Mouse (Mus musculus) mouse embryonic stem cell (cell line): ENCODE results near the gene Cpsf2.

ENCODE experiments used
- in situ Hi-C, 2 experiments: fragments of 300-500 bp; cut with MboI; formaldehyde crosslinking; loops; 1 replicate in 1 of 2; 3 replicates in 1 of 2; pipeline ENCODE4 v1.14.3; 2019 to 2020; ENCODE audit warnings: low sequenced_read_pairs in 2 of 2, low pct_unique_long_range_greater_than_20kb in 1 of 2, mixed read lengths in 1 of 2; ENCODE audit not compliant: unreplicated experiment in 1 of 2

Cpsf2 gene

GRCm38 (mm10) chr12:101978162-101978561 lies 2.4 kb downstream of the Cpsf2 start:
- in situ Hi-C loops: loop anchor here in 1 of 2 experiments (25.0 kb wide), 1 partner anchor 784 kb away; the partner anchor contains the start of genes Gm20604, Gm28051, Gon7 and Ubr7

- in situ Hi-C loops: loop anchor here in 1 of 2 experiments (25.0 kb wide), 1 partner anchor 784 kb away; the partner anchor contains the start of genes Gm20604, Gm28051, Gon7 and Ubr7
These were observed 2.8 kb downstream of the Cpsf2 start for GRCm38 (mm10) chr12:101978588-101978987.

- in situ Hi-C loops: loop anchor here in 1 of 2 experiments (25.0 kb wide), 1 partner anchor 783 kb away; the partner anchor contains the start of genes Gm20604, Gm28051, Gon7 and Ubr7
These were observed 3.5 kb downstream of the Cpsf2 start for GRCm38 (mm10) chr12:101979213-101979750.

DNA sequence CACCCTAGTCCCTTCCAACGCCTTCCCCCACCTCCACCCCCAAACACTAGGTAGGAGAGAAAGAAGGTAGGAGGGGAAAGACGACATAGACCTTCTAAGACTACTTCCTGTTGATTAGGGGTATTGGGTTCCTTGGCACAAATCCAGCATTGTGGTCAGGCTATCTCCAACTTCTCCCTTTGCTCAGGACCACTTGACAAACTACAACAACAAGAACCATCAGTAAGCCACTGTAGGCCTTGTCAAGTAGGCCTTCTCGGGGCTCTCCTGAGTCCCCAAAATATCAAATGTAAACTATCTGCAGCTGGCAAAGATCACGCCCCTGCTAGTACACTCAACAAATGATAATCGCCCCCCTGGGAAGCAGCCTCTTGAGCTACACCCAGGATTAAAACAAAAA lies 4.5 kb downstream of the Cpsf2 start:
- in situ Hi-C loops: loop anchor here in 1 of 2 experiments (25.0 kb wide), 1 partner anchor 782 kb away; the partner anchor contains the start of genes Gm20604, Gm28051, Gon7 and Ubr7

DNA sequence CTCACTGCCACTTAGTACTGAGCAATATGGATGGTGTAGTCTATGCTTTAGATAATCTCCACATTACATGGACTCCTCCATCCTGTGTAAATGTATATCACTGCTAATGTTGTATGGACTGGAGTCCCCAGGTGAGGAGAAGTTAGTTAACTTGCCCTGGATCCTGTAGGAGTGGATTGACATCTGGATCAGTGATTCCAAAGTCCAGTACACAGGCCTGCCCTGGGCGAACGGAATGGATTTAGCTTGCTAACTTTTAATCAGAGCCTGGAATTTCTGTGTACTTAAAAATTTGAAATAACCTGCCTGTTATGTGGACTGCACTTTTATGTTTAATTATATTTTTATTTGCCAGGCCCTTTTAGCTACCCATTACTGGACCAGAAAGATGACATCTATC lies 5.8 kb downstream of the Cpsf2 start:
- in situ Hi-C loops: loop anchor here in 1 of 2 experiments (25.0 kb wide), 1 partner anchor 781 kb away; the partner anchor contains the start of genes Gm20604, Gm28051, Gon7 and Ubr7

- in situ Hi-C loops: loop anchor here in 1 of 2 experiments (25.0 kb wide), 1 partner anchor 779 kb away; the partner anchor contains the start of genes Gm20604, Gm28051, Gon7 and Ubr7
These were observed 7.2 kb downstream of the Cpsf2 start for GRCm38 (mm10) chr12:101982977-101983376.

DNA sequence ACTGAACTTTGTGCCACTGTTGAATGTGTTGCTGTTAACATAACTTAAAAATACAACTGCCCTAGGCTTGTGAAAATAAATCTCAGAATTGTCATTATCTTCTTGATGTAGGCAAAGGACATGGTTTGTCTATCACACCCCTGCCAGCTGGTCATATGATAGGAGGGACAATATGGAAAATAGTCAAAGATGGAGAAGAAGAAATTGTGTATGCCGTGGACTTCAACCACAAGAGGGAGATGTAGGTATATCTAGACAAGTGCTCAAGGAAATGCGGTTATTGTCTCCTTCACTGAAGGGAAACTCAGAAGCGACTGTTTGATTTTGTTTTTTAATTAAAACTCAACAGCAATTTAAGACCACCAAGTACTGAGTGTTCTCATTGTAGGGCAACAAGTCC lies 9.3 kb downstream of the Cpsf2 start:
- in situ Hi-C loops: loop anchor here in 1 of 2 experiments (25.0 kb wide), 1 partner anchor 777 kb away; the partner anchor contains the start of genes Gm20604, Gm28051, Gon7 and Ubr7

DNA sequence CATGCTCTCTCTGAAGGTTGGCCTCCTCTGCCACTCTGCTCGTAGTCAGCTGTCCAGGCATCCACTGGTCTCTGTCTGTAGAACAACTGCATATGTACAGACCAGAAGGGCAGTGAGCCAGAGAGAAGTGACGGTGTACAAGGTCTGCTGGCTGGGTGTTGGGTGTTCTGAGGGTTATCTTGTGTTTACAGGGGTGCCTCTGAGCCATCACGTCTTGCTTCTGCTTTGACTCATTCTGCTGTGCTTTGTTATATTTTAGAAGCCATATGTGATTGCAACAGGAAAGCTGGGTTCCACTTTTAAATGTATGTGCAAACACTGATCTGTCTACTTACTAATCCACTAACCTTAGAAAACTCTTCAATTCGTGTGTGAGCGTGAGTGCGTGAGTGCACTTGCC lies 11.9 kb downstream of the Cpsf2 start:
- in situ Hi-C loops: loop anchor here in 1 of 2 experiments (25.0 kb wide), 1 partner anchor 775 kb away; the partner anchor contains the start of genes Gm20604, Gm28051, Gon7 and Ubr7

- in situ Hi-C loops: loop anchor here in 1 of 2 experiments (25.0 kb wide), 1 partner anchor 767 kb away; the partner anchor contains the start of genes Gm20604, Gm28051, Gon7 and Ubr7
These were observed 19.0 kb downstream of the Cpsf2 start for GRCm38 (mm10) chr12:101994576-101995467.

- in situ Hi-C loops: loop anchor here in 1 of 2 experiments (25.0 kb wide), 1 partner anchor 763 kb away; the partner anchor contains the start of genes Gm20604, Gm28051, Gon7 and Ubr7
These were observed 23.1 kb downstream of the Cpsf2 start for GRCm38 (mm10) chr12:101998929-101999328.

DNA sequence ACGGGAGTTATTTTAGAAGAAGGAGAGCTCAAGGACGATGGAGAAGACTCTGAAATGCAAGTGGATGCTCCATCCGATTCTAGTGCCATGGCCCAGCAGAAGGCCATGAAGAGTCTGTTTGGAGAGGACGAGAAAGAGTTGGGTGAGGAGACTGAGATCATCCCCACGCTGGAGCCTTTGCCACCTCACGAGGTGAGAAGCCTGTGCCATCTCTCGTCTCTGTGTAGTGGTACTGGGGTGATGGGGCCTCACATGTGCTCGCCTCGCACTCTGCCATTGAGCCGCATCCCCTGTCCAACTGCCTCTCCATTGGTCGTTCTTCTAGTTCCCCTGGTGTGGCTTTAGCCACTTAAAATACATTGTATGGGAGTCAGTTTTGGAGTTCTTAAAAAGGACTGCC lies 25.0 kb downstream of the Cpsf2 start:
- in situ Hi-C loops: loop anchor here in 1 of 2 experiments (25.0 kb wide), 1 partner anchor 362 kb away; no protein-coding TSS in a partner anchor

DNA sequence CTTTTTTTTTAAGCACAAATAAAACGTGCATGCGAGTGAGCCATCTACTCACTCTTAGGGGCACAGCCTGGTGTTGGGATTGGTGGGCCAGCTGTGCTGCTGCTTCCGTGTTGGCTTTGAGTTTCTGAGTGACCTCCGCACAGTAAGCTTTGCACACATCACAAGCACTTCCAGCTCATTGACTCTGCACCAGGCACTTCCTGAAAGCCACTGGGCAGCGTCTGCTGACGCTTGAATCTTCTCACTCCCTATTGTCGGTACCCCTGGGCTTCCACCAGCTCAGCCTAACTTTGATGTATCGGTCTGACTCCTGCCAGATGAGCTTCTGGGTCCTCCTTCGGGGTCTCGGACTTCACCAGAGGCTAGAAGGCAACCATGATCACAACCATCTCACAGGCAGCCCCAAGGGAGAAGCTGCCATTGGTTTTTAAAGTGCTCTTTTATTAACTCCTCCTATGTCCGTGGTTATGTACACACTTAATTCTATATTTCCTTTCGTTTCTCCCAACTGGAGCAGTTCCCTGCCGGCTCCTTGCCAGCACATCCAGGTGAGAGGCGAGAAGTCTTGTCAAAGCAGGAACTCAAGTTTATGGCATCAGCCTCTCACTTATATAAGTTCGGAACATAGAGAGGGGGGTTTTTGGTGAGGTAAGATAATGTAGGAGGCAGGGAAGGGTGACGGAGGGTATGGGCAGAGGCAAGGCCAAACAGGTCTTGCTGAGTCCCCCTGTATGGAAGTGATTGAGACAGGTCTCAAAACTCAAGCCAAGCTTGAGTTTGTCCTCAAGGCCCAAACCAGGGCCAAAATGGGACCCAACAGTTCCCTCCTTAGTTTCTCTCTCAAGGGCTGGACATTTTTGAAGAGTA lies 32.6 kb downstream of the Cpsf2 start:
- in situ Hi-C loops: loop anchor here in 1 of 2 experiments (25.0 kb wide), 1 partner anchor 354 kb away; no protein-coding TSS in a partner anchor

GRCm38 (mm10) chr12:102009551-102009950 lies 33.8 kb downstream of the Cpsf2 start:
- in situ Hi-C loops: loop anchor here in 1 of 2 experiments (25.0 kb wide), 1 partner anchor 353 kb away; no protein-coding TSS in a partner anchor

- in situ Hi-C loops: loop anchor here in 1 of 2 experiments (25.0 kb wide), 1 partner anchor 348 kb away; no protein-coding TSS in a partner anchor
These were observed 38.6 kb downstream of the Cpsf2 start for GRCm38 (mm10) chr12:102014411-102014810.

- in situ Hi-C loops: loop anchor here in 1 of 2 experiments (25.0 kb wide), 1 partner anchor 347 kb away; no protein-coding TSS in a partner anchor
These were observed 39.3 kb downstream of the Cpsf2 start for GRCm38 (mm10) chr12:102015127-102015526.

GRCm38 (mm10) chr12:102021923-102022322 lies 46.1 kb downstream of the Cpsf2 start:
- in situ Hi-C loops: loop anchor here in 1 of 2 experiments (25.0 kb wide), 1 partner anchor 340 kb away; no protein-coding TSS in a partner anchor

DNA sequence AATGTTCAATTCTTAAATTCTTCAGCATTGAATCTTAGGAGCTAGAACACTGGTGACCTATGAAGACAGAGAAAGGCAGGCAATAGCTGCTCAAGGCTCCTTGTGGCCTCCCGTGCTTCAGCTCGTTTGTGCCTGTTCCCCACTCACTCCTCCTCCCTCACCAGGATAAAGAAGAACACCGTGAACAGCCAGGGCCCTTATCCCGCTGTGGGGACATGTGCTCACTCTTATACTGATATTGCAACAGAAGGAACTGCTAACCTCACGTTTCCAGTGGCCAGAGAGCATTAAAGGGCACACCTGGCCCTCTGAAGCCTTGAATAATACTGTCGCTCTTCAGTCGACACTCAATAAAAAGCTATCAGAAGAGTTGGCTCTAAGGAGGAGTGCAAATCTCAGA lies 53.4 kb downstream of the Cpsf2 start:
- in situ Hi-C loops: no loop called here
